Mouse (Mus musculus) myocyte (in vitro differentiated cells): ENCODE data around the gene Eepd1.

ENCODE experiments used
- E2F4 ChIP-seq: IDR thresholded peaks from one replicate; pipeline ENCODE4 v1.6.1; 2011; ENCODE audit warnings: mild to moderate bottlenecking, control low read depth, moderate library complexity; ENCODE audit not compliant: insufficient read depth
- MAX ChIP-seq: IDR thresholded peaks from one replicate; pipeline ENCODE4 v1.6.1; 2011; ENCODE audit warnings: low read depth, mild to moderate bottlenecking, control low read depth
- POLR2A ChIP-seq: IDR thresholded peaks from one replicate; pipeline ENCODE4 v1.6.1; 2011; ENCODE audit warnings: low read depth, mild to moderate bottlenecking, control low read depth, moderate library complexity; ENCODE audit not compliant: insufficient read length
- TCF12 ChIP-seq: IDR thresholded peaks from one replicate; pipeline ENCODE4 v1.6.1; 2011; ENCODE audit warnings: mild to moderate bottlenecking, control low read depth; ENCODE audit not compliant: poor library complexity, insufficient read depth, severe bottlenecking
- USF1 ChIP-seq: IDR thresholded peaks from one replicate; pipeline ENCODE4 v1.6.1; 2011; ENCODE audit warnings: low read depth, mild to moderate bottlenecking, control low read depth, moderate library complexity

DNA sequence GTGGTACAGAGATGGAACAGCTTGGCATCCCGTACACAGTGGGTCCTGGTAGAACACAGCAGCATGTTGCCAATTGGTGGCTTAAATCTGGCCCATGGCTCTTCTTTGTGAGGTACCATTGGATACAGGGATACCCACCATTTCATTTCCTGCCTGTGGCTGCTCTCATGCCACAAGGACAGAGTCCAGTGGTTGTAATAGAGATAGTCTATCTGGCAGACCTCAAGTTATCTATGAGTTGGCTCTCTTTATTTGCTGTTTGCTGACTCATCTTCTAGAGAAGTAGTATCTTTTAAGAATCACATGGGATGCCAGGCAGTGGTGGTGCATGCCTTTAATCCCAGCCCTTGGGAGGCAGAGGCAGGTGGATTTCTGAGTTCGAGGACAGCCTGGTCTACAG lies 76.0 kb downstream of the Eepd1 start:
- TF ChIP-seq POLR2A (no peak), USF1 (no peak), E2F4 (no peak), MAX (no peak), TCF12 (no peak)
